Mouse (Mus musculus): Measurements from ENCODE around the gene Lrrc4.

Gene Lrrc4

GRCm38 (mm10) chr6:28825894-28826293, 5.7 kb downstream of the Lrrc4 start:
- DNase-seq (ENCODE audit: low spot score in 2 of 2), result no peak

DNA sequence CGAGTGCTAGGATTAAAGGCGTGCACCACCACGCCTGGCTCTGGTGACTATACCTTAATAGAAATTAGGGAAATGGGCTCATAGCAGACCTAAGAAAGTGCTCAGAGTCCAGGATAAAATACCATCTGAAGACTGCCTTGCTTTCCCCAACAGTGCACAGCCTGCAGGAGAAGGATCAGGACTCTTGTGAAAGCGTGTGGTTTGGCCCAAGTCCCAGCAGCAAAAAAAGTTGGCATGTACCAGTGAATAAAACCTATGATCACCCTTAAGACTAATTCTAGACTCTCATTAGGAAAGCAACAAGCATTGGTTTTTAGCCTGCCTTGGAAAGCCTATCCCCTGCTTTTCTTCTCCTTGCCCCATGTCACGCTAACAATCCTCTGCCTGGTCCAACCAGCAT, 7.7 kb downstream of the Lrrc4 start:
- no peak for DNase-seq (ENCODE audit: low spot score in 2 of 2)

DNA sequence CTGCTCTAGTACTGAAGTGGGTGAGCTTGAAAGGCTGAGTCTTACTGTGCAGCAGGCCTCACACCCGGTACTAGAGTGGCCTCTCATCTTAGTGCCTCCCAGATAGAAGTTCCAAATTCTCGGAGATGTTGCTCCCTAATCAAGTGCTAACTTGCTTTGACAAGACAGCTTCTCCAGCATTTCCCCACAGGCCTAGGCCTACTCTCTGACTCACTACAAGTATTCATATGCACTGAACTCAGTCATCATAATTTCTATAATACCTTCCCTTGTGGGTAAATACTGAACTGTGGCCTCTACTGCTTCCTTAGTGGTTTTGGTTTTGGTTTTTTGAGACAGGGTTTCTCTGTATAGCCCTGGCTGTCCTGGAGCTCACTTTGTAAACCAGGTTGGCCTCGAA, 8.2 kb downstream of the Lrrc4 start:
- no peak for DNase-seq (ENCODE audit: low spot score in 2 of 2)

GRCm38 (mm10) chr6:28822296-28822695, 9.3 kb downstream of the Lrrc4 start:
- DNase-seq (ENCODE audit: low spot score in 2 of 2), result no peak

DNA sequence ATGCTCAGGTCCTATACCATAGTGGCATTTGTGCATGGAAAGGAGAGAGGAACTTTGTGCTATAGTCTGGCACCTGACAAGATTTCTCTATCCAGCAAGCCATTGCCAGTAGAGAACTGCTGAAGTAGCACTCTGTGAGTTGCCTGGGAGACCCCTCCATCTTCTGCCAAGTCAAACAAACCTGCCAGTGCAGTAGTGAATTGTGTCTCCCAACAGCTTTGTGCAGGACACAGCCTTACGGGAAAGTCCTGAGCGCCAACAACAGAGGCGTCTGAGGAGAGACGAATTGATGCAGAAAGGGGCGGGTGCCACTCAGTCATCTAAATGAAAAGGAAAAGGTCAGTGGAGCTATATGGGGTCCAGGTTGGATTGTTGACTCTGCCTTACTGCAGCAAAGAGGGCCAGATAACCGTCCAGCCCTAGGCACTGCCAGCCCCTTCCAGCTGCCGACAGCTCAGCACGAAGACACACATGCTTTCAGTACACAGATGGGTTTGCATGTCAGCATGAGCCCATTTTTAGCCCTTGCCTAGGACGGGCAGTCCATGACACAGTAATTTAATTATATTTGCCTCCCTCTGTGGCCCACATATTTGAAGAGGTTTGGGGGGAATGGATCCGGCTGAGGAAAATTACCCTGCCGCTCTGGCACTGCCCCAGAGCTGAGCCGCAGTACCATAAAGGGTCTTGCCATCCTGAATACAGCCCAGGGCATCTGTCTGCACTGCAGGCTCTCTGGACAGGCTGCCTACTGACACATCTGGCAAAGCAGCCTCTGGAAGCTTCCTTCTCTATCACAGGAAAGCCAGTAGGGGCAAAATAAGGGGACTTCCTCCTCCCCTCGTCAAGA, 11.8 kb downstream of the Lrrc4 start:
- DNase-seq (ENCODE audit: low spot score in 2 of 2), result no peak

DNA sequence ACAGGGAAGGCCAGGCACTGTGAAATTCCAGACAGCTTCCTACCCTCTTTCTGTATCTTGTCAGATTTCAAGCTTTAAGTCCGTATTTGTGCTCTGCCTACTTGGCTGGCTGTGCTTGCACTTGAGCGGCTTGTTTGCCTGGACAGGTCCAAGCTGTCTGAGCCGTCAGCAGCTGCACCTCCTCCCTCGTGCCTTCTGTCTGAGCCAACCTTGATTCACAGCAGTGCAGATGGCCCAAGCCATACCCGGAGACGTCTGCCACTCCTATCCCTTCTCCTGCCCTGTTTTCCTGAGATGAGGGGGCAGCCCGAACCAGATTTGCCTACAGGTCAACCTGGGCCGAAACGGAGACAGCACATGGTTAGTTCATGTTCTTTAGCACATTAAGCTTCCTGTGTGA, 14.5 kb downstream of the Lrrc4 start:
- peak; percentile 53 to 87 for DNase-seq (ENCODE audit: low spot score in 2 of 2)

DNA sequence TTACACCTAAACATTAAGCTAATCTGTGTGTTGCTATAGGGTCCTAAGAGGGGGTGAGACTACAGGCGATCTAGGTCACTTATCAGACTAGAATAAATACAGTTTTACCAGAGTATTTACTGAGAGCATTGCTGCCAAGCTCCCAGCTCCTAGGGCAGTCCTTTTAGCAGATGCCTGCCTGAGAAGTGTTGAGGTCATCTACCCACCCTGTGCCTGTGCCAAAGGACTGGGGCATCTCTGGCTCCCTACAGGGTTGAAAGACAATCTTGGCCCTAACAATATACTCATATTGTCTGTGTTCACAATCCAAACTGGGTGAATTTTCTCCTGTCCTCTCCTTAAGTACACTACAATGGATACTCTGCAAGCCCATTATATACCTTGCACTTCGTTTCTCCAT, 16.7 kb downstream of the Lrrc4 start:
- DNase-seq (ENCODE audit: low spot score in 2 of 2), result no peak

DNA sequence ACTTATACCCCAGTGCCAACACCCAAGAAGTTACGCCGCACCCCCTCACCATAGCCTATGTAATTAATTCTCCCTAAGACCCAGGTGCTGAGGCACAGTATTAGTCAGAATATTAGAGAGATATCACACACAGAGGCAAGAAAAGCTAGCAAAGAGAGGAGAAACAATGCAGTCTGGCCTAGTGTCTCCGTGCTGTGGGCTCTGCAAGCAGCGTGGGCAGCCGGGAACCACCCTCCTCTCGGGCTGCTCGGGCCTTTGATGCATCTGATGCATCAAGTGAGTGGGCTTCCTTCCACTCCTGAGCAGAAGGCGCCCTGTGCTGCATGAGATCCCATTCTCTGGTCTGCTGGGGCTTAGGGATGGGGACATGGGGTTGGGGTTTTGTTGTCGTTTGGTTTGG, 18.5 kb downstream of the Lrrc4 start:
- no peak for DNase-seq (ENCODE audit: low spot score in 2 of 2)

DNA sequence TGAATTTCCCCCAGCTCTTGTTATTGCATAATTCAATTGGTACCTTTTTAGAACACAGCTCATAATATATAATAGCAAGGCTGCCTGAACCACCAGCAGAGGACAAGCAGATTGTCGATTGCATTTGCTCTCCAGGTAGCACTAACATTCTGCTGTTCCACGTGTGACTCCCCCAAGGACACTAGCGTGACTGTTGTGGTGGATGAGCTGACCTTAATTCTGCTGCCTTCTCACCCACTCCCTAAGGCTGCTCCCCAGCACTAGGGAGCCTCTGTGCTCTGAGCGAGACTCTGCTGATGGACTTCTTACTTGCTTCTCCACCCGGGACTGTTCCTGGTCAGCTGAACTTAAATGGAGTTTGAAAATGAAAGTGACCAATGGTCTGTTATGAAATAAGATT, 26.8 kb downstream of the Lrrc4 start:
- no peak for DNase-seq (ENCODE audit: low spot score in 2 of 2)

DNA sequence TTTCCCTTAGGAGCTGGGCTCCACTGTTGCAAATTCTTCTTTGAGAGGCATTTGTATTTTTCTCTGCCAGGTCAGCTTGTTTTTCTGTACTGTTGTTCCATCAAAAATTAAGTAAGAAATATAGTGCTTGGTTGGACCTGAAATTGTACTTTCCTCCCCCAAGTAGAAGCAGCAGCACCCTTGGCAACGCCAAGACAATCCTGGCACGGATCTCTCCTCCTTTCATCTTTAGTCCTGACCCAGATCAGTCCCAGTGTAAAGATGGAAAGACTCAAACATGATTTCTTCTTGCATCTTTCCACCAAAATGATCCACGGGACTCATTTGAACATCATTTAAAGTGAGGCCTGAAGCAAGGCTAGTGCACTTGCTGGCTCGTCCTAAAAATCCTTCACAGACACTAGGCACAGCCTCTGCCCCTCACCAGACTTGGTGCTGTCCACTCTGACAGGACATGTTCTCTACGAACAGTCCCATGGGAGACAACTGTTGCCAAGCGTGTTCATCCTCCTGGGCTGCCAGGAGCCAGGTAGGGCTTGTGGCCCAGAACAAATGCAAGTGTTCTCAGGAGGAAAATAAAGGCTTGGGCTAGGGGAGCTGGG, 27.8 kb downstream of the Lrrc4 start:
- DNase-seq (ENCODE audit: low spot score in 2 of 2), result no peak

- DNase-seq (ENCODE audit: low spot score in 2 of 2), result peak; percentile 48 to 76
Measured at GRCm38 (mm10) chr6:28800976-28801375, 30.6 kb downstream of the Lrrc4 start.

DNA sequence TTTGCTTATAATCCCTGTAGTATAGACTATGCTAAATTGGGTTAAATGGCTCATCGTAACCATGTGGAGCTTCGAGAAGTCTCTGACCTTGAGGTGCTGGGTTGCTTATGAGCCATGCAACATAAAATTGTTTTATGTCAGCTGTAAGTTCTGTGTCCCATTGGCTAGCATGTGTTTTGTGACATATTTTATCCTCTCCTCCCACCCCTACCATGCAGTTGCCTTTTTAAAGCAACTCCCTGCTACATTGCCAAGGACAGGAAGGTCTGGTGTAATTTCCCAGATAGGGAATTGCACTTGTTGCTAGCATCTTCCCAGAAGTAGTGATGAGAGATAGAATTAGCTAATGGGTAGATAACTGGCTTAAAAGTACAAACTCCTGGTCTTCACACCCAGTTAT, 31.7 kb downstream of the Lrrc4 start:
- DNase-seq (ENCODE audit: low spot score in 2 of 2), result no peak

DNA sequence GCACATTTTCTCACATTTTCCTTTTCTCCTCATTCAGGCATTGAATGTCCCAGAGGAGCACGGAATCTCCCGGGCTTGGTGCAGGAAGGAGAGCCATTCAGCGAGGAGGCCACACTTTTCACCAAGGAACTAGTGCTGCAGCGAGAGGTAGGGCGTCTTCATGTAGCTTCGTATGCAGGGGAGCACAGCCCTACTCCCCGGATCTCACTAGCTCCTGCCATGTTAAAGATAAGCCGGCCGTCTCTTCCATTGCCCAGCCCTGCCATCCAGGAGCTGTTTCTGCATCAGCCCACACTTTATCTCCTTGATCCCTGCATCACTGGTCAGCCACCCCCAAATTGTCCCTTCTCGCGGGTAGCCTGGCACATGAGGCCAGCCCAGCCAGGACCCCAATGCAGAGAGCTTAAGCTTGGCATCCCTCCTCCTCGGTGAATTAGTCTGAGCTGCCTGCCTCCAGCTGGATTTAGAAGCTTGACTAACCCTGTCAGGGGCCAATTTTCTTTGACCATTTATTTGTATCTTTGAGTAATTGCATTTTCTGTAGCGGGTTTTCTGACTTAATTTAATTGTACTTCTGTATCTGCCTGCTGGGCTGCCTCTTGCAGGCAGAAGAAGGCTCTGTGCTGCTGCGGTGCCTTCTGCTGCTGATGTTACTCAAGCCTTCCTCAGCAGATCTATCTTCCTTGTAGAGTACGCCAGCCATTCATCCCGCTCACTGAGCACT, 35.6 kb downstream of the Lrrc4 start:
- no peak for DNase-seq (ENCODE audit: low spot score in 2 of 2)

DNA sequence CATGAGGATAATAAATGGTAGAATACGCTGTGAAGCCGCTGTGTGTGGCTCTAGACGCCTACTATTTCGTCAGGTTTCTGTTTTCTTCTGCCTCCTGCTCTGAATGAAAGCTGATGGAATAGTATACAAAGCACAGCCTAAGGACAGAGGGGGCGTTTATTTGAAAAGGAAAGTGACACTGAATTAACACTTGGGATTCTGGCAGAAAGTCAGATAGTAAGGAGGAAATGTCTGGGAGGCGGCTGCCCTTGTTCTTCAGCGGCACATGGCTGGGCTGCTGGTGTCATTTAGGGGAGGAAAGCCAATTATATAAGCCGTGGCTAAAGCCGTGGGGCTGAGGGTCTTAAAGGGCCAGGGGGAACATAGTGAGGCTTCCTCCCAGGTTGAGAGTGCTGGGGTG, 36.2 kb downstream of the Lrrc4 start:
- no peak for DNase-seq (ENCODE audit: low spot score in 2 of 2)

DNA sequence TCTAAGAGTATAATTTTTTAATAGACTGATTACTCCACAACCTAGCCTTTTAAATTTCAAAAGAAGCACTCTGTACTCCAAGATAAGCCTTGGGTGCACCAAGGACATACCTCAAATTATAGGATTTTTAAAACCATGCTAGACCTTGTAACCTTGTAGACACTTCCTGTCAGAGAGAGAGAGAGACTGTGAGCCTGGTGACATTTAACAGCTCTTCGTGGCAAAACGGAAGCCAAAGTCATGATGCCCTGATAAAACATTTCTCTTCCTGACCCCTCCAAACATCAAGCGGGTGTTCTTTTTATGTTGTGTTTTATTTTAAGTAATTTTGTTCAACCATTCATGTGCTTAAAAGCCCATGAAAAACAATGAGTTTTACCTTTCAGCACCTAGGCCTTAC, 39.7 kb downstream of the Lrrc4 start:
- no peak for DNase-seq (ENCODE audit: low spot score in 2 of 2)

- DNase-seq (ENCODE audit: low spot score in 2 of 2), result no peak
Measured at GRCm38 (mm10) chr6:28791183-28791582, 40.4 kb downstream of the Lrrc4 start.

DNA sequence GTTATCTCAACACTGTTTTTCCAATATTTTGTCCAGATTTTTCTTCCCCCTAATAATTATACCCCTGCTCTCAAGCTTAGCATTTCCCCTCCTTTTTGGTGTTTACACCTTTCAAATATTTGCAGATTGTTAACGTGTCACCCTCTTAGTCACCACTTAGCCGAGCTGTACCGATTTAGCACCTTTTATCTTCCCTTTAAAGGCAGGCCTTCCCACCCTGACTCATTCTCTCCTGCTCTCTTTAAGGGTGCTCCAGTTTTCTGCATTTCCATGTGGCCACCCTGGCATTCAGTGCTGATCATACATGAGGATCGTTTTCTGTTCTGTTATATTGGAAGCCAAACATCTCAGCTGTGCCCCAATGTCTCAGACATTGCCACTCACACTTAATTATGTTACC, 41.9 kb downstream of the Lrrc4 start:
- DNase-seq (ENCODE audit: low spot score in 2 of 2), result no peak

DNA sequence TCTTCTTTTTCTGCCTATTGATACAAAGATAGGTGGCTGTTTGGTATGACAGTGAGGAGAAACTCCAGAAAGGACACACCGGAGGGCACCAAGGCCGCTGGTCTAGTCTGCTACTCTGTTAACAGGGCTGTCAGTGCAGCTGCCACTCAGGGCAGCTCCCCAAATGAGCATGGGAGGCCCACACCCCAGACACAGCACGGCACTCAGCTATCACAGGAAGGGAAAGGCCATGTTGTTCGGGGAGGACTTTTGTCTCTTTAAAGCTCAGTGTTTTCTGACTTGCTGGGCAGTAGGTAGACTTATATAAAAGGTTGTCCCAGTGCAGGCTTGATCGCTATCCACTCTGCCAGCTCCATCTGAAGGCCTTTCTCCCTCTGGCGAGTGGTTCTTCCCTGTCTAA, 44.4 kb downstream of the Lrrc4 start:
- DNase-seq (ENCODE audit: low spot score in 2 of 2), result no peak

DNA sequence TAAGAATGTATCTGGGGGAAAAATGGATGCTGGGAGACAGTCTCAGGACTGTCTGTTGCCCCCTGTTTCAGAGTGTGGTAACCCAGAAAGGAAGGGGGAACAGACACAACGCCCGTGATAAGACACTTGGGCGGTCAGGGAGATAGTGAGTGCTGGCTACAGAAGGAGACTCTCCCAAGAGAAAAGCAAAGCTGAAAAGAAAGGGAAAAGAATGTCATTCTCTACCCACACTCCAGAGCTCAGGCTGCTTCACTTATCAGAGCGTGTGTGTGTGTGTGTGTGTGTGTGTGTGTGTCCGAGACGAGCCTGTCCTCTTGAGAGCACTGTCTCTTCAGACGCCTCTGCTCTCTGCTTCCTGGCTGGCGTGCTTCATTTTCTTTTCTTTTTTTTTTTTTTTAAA, 45.8 kb downstream of the Lrrc4 start:
- no peak for DNase-seq (ENCODE audit: low spot score in 2 of 2)

- DNase-seq (ENCODE audit: low spot score in 2 of 2), result no peak
Measured at GRCm38 (mm10) chr6:28783953-28784352, 47.6 kb downstream of the Lrrc4 start.

DNA sequence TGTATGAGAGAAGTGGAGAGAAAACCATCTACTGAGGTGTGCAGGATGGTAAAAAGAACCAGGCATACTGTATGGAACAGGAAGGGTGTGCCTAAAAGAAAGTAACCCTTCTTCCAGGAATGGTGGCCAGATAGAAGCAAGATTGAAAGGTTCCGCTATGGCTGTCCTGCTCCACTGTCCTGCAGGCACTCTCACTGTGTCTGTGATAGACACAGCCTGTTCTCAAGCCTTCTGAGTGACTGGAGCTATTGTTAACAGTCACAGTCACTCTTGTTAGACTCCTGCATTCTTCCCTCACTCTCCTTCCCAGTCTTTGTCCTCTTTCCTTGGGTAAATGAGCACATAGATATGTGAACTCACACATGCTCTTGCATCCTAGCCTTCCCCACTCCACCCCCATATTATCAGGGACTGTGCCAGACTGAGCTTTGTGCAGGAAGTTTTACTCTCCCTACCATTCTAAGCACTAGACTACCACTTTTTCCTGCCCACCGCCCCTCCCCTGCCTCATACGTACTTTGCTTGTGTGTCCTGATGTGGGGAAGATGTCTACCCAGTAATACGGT, 48.4 kb downstream of the Lrrc4 start:
- no peak for DNase-seq (ENCODE audit: low spot score in 2 of 2)

DNA sequence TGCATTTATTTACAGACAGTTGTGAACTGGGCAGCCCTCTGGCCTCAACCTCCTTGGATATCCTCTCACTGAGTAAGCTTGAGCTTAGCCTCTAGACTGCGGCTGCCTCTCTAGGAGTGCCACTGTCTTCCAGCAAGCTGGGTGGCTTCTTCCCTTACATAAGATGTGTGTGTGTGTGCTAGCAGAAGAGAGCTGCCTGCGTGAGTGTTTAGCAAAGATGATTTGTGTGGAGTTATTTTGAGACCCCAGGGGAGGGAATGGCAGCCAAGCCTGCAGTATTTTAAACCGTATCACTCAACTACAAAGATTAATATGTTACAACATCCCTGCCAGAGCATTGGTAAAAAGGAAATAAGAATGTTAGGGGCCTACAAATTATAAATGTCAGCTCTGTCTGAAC, 49.9 kb downstream of the Lrrc4 start:
- DNase-seq (ENCODE audit: low spot score in 2 of 2), result peak; percentile 55 to 82

- no peak for DNase-seq (ENCODE audit: low spot score in 2 of 2)
Measured at GRCm38 (mm10) chr6:28771331-28771730, 60.2 kb downstream of the Lrrc4 start.

All from right cerebral cortex, postnatal 36 days (tissue).